Mouse (Mus musculus): ENCODE results near the gene Tmem94. TPM values are rescaled to one million over a fixed set of nuclear protein-coding genes. Genes with fewer than 3 reads are reported as not detected.

The Tmem94 gene
- polyA plus RNA-seq, 1 experiment: 132 TPM

GRCm38 (mm10) chr11:115838895-115839311 lies 73.7 kb downstream of the Tmem94 start:
- WGBS: 21% methylated on average over 4 of the region's 4 CpGs
- H3K27me3 ChIP-seq (ENCODE audit: control insufficient read depth, insufficient read depth, low read length): no peaks in the 10 kb centered on the region
- TF ChIP-seq CTCF (IDR thresholded peaks at IDR 0.05; ENCODE audit: extremely low read depth, insufficient read length, insufficient replicate concordance, low read depth, low read length): no peak
- no peak for TF ChIP-seq POLR2A (IDR thresholded peaks at IDR 0.05; ENCODE audit: low read depth, low read length)
- H3K4me1 ChIP-seq (ENCODE audit: control insufficient read depth, insufficient read depth, insufficient read length, low read length): peaks cover 70% of the 10 kb centered on the region
- H3K4me3 ChIP-seq (ENCODE audit: low read depth, low read length): no peak overlapping the region
- peaks cover 21% of the 10 kb centered on the region for H3K36me3 ChIP-seq (ENCODE audit: control insufficient read depth, insufficient read depth, low read length)
- H3K27ac ChIP-seq (ENCODE audit: insufficient read depth, low read depth, low read length): peak overlapping the region; percentile 48

GRCm38 (mm10) chr11:115839732-115840131 lies 74.5 kb downstream of the Tmem94 start:
- WGBS: 19% methylated on average over 3 of the region's 3 CpGs
- Histone ChIP-seq H3K4me1 (ENCODE audit: control insufficient read depth, insufficient read depth, insufficient read length, low read length) (peaks cover 72% of the 10 kb centered on the region), H3K27ac (ENCODE audit: insufficient read depth, low read depth, low read length) (peak overlapping the region; percentile 48), H3K36me3 (ENCODE audit: control insufficient read depth, insufficient read depth, low read length) (peaks cover 21% of the 10 kb centered on the region), H3K27me3 (ENCODE audit: control insufficient read depth, insufficient read depth, low read length) (no peaks in the 10 kb centered on the region), H3K4me3 (ENCODE audit: low read depth, low read length) (no peak overlapping the region)
- TF ChIP-seq CTCF (IDR thresholded peaks at IDR 0.05; ENCODE audit: extremely low read depth, insufficient read length, insufficient replicate concordance, low read depth, low read length) (no peak), POLR2A (IDR thresholded peaks at IDR 0.05; ENCODE audit: low read depth, low read length) (no peak)

- Histone ChIP-seq H3K27ac (ENCODE audit: insufficient read depth, low read depth, low read length) (no peak overlapping the region), H3K4me3 (ENCODE audit: low read depth, low read length) (no peak overlapping the region), H3K27me3 (ENCODE audit: control insufficient read depth, insufficient read depth, low read length) (no peaks in the 10 kb centered on the region), H3K4me1 (ENCODE audit: control insufficient read depth, insufficient read depth, insufficient read length, low read length) (peaks cover 66% of the 10 kb centered on the region), H3K36me3 (ENCODE audit: control insufficient read depth, insufficient read depth, low read length) (peaks cover 29% of the 10 kb centered on the region)
- 88% methylated on average over 6 of the region's 6 CpGs for WGBS
- TF ChIP-seq CTCF (IDR thresholded peaks at IDR 0.05; ENCODE audit: extremely low read depth, insufficient read length, insufficient replicate concordance, low read depth, low read length): peak; percentile 44; the same call in 1 of the 2 replicates
- no peak for TF ChIP-seq POLR2A (IDR thresholded peaks at IDR 0.05; ENCODE audit: low read depth, low read length)
These were observed 75.8 kb downstream of the Tmem94 start for GRCm38 (mm10) chr11:115841044-115841443.

GRCm38 (mm10) chr11:115841961-115842550 lies 76.8 kb downstream of the Tmem94 start:
- Histone ChIP-seq H3K27me3 (ENCODE audit: control insufficient read depth, insufficient read depth, low read length) (no peaks in the 10 kb centered on the region), H3K4me1 (ENCODE audit: control insufficient read depth, insufficient read depth, insufficient read length, low read length) (peaks cover 56% of the 10 kb centered on the region), H3K36me3 (ENCODE audit: control insufficient read depth, insufficient read depth, low read length) (peaks cover 38% of the 10 kb centered on the region), H3K4me3 (ENCODE audit: low read depth, low read length) (peak overlapping the region; percentile 15; the same call in 1 of the 2 replicates), H3K27ac (ENCODE audit: insufficient read depth, low read depth, low read length) (peak overlapping the region; percentile 86)
- 21% methylated on average over 6 of the region's 6 CpGs for WGBS
- TF ChIP-seq CTCF (IDR thresholded peaks at IDR 0.05; ENCODE audit: extremely low read depth, insufficient read length, insufficient replicate concordance, low read depth, low read length) (no peak), POLR2A (IDR thresholded peaks at IDR 0.05; ENCODE audit: low read depth, low read length) (no peak; the same call in 1 of the 2 replicates)

- peaks cover 44% of the 10 kb centered on the region for H3K4me1 ChIP-seq (ENCODE audit: control insufficient read depth, insufficient read depth, insufficient read length, low read length)
- H3K36me3 ChIP-seq (ENCODE audit: control insufficient read depth, insufficient read depth, low read length): peaks cover 45% of the 10 kb centered on the region
- TF ChIP-seq POLR2A (IDR thresholded peaks at IDR 0.05; ENCODE audit: low read depth, low read length) (no peak), CTCF (IDR thresholded peaks at IDR 0.05; ENCODE audit: extremely low read depth, insufficient read length, insufficient replicate concordance, low read depth, low read length) (no peak)
- no peak overlapping the region for H3K4me3 ChIP-seq (ENCODE audit: low read depth, low read length)
- H3K27me3 ChIP-seq (ENCODE audit: control insufficient read depth, insufficient read depth, low read length): no peaks in the 10 kb centered on the region
- 47% methylated on average over 14 of the region's 14 CpGs for WGBS
- peak overlapping the region; percentile 41 for H3K27ac ChIP-seq (ENCODE audit: insufficient read depth, low read depth, low read length)
These were observed 78.1 kb downstream of the Tmem94 start for GRCm38 (mm10) chr11:115843141-115843890.

GRCm38 (mm10) chr11:115843891-115844239 lies 78.6 kb downstream of the Tmem94 start:
- H3K4me1 ChIP-seq (ENCODE audit: control insufficient read depth, insufficient read depth, insufficient read length, low read length): peaks cover 39% of the 10 kb centered on the region
- H3K4me3 ChIP-seq (ENCODE audit: low read depth, low read length): no peak overlapping the region
- H3K27me3 ChIP-seq (ENCODE audit: control insufficient read depth, insufficient read depth, low read length): no peaks in the 10 kb centered on the region
- TF ChIP-seq CTCF (IDR thresholded peaks at IDR 0.05; ENCODE audit: extremely low read depth, insufficient read length, insufficient replicate concordance, low read depth, low read length) (no peak), POLR2A (IDR thresholded peaks at IDR 0.05; ENCODE audit: low read depth, low read length) (no peak)
- WGBS: 32% methylated on average over 5 of the region's 5 CpGs
- peaks cover 50% of the 10 kb centered on the region for H3K36me3 ChIP-seq (ENCODE audit: control insufficient read depth, insufficient read depth, low read length)
- peak overlapping the region; percentile 43 for H3K27ac ChIP-seq (ENCODE audit: insufficient read depth, low read depth, low read length)

- peak overlapping the region; percentile 43 for H3K27ac ChIP-seq (ENCODE audit: insufficient read depth, low read depth, low read length)
- WGBS: 31% methylated on average over 8 of the region's 8 CpGs
- no peaks in the 10 kb centered on the region for H3K27me3 ChIP-seq (ENCODE audit: control insufficient read depth, insufficient read depth, low read length)
- peaks cover 36% of the 10 kb centered on the region for H3K4me1 ChIP-seq (ENCODE audit: control insufficient read depth, insufficient read depth, insufficient read length, low read length)
- no peak overlapping the region for H3K4me3 ChIP-seq (ENCODE audit: low read depth, low read length)
- H3K36me3 ChIP-seq (ENCODE audit: control insufficient read depth, insufficient read depth, low read length): peaks cover 52% of the 10 kb centered on the region
- TF ChIP-seq POLR2A (IDR thresholded peaks at IDR 0.05; ENCODE audit: low read depth, low read length) (no peak), CTCF (IDR thresholded peaks at IDR 0.05; ENCODE audit: extremely low read depth, insufficient read length, insufficient replicate concordance, low read depth, low read length) (no peak)
These were observed 79.0 kb downstream of the Tmem94 start for GRCm38 (mm10) chr11:115844240-115844639.

Measured in small intestine, adult 2 months (tissue).